Mouse (Mus musculus) hindlimb bud, embryonic 11.5 days (tissue): ENCODE results near the gene Rbck1.
A peak's percentile ranks its signal among the peaks of the same experiment; 100 is the strongest.

Experiments used
- DNase-seq: peaks from one replicate; pipeline ENCODE4 v3.0.0-alpha.2; 2012; ENCODE audit warnings: low read depth, low spot score; ENCODE audit errors: extremely low spot score

Gene Rbck1

DNA sequence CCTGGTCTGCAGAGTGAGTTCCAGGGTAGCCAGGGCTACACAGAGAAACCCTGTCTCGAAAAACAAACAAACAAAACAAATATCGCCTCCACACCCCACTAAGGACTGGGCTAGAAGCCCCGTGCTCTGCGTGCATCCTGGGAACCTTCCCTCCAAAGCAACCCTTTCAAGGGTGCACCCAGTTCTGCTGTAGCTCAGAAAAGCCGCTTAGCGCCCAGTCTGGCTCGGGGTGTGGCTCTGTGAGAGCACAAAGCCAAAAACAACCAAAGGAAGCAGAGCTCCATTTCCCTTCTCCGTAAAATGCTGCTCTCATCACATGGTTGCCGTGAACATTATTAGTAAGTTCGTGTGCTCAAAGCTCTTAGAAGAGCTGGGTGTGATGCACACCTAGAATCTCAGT is 11.9 kb upstream of the Rbck1 start:
- DNase-seq: no peak

DNA sequence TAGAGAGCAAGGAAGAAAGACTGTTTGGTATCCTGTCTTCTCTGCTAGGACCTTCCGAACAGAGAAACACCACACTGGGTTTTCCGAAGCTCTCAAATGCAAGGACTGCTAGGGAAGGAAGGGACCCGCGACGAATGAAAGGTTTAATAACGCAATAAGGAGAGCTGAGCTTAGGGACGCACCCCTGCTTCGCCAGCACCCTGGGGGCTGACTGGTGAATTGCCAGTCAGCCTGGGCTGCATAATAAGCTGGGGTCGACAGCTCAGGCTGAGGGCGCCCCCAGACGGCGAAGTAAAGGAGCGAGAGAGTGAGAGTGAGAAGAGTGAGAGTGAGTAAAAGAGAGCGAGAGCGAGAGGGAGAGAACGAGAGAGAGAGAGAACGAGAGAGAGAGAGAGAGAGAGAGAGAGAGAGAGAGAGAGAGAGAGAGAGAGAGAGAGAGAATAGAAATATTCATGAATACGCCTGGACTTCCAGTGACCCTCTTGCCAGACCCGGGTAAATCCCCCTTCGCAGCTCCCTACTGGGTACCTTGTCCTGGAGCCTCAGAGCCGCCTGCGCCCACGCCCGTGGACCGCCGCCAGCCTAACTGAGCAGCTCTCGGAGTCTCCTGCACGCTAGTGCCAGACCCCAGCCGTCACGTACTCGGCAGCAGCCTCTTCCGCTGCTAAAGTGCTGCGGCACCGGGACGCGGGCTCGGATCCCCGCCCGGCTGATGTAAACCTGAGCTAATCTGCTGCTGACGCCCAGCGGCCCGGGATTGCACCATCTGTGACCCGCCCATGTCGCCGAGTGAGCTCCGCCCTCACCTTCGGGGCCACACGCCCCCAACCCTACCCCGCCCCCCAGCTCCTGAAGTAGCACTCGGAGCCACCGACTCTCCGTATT is 11.1 kb upstream of the Rbck1 start, which contains the start of gene Trib3:
Gene Trib3 (minus strand): TSS at position 704 of the 885 bp plus-strand sequence.
- DNase-seq: peak; percentile 35

DNA sequence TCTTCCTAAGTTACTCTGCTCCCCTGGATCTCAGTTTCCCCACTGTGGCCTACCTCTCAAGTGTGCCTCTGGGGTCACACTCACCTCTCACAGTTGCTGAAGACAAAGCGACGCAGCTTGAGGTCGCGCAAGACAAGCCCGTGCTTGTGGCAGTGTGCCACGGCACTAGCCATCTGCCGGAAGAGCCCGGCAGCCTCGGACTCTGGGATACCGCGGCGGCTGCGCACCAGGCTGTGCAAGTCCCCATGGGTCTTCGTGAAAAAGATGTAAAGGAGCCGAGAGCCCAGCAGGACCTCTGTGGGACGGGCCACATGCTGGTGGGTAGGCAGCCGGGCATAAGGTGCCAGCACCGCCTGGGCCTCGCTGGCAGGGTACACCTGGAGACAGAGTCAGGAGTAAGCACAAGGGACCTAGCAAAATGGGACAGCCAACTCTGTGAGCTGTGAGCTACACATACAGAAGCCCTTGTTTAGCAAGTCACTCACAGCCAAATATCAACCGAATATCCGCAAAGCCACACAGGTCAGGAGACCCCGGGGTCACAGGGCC is 7.3 kb upstream of the Rbck1 start:
- DNase-seq: no peak

GRCm38 (mm10) chr2:152338319-152338718 is 5.9 kb upstream of the Rbck1 start:
- no peak for DNase-seq

DNA sequence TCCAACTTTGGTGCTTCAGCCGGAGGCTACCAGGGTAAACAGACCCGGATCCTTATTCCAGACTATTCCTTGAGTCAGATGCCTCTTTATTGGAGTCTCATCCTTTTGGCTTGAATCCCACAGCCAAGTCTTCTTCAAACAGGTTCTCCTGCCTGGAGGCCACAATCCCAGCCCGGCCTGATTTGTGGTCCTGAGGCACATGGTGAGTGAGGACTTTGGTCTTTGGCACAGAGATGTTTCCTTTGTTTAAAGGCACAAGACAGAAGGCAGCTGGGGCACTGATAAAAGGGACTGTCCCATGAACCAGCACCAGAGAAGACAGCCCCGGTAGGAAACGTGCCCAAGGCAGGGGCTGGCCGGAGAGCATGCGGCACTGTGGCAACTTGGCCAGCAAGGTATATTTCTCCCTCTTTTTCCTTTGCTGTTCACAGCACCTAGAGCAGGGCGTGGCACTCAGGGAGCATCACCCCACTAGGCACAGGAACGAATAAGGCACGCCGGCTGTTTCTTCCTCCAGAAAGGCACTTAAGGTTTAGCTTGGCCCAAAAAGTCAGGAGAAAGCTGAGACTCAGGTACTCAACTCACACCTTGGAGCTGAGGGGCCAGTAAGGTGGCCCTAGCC is 5.2 kb upstream of the Rbck1 start:
- DNase-seq: no peak

- no peak for DNase-seq
Observed at GRCm38 (mm10) chr2:152336856-152337255, 4.4 kb upstream of the Rbck1 start.

GRCm38 (mm10) chr2:152335289-152335820 is 2.9 kb upstream of the Rbck1 start:
- DNase-seq: no peak

GRCm38 (mm10) chr2:152333345-152334006 is 1.0 kb upstream of the Rbck1 start:
- no peak for DNase-seq

- DNase-seq: no peak
Observed at GRCm38 (mm10) chr2:152330858-152331423, 1.5 kb downstream of the Rbck1 start.

DNA sequence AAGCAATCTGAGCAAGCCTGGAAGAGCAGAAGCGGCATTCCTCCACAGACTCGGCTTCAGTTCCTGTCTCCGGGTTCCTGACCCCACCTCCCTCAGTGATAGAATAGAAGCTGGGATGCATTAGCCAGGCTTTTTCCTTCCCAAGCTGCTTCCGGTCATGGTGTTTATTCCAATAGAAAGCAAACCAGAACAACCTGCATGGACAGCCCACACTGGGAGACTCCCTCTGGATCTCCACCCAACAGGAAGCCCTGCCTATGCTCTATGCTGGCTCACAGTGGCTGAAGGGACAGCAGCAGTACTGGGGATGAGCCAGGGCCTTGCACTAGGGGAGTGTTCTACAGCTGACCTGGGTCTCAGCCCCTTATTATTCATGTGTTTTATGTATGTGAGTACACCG is 4.5 kb downstream of the Rbck1 start:
- no peak for DNase-seq

- DNase-seq: no peak
Observed at GRCm38 (mm10) chr2:152326654-152327053, 5.8 kb downstream of the Rbck1 start.

- DNase-seq: no peak
Observed at GRCm38 (mm10) chr2:152326157-152326556, 6.3 kb downstream of the Rbck1 start.

- DNase-seq: no peak
Observed at GRCm38 (mm10) chr2:152324842-152325241, 7.6 kb downstream of the Rbck1 start.

GRCm38 (mm10) chr2:152323971-152324370 is 8.5 kb downstream of the Rbck1 start:
- no peak for DNase-seq

GRCm38 (mm10) chr2:152322198-152322597 is 10.3 kb downstream of the Rbck1 start:
- no peak for DNase-seq

GRCm38 (mm10) chr2:152321558-152321957 is 10.9 kb downstream of the Rbck1 start:
- no peak for DNase-seq

DNA sequence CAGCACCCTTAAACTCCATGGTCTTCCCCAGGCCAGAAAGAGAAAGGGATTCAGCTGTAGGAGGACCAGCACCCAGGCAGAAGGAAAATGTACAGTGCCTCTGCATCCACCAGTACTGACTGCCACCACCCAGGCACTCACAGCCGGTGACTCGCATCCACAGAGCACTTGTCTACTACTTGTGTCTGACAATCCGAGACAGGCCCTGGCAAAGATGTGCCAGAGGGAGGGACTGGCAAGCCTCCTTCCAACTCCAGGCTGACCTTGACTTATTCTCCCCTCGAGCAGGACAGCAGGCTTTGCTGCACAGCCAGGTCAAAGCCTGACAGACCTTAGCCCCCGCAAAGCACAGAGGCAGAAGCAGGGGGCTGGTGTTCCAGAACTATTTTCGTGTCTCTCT is 15.4 kb downstream of the Rbck1 start:
- no peak for DNase-seq

DNA sequence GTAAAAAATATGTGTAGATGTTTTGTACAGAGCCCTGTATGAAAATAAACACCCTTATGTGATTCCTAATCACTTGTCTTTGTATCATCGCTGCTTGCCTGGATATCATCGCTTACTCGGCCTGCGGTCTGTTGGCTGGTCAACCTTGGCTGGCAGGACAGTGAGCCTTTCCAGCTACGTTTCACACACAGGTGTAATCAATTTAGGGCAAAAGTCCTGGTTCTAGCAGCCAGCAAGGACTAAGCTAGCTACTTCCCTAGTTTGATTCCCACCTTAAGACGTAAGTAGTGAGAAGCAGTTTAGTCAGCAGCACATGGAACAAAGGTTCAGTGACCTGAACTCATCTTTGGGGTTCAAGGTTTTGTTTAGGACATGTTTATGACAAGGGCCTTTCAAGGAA is 18.5 kb downstream of the Rbck1 start:
- no peak for DNase-seq

- no peak for DNase-seq
Observed at GRCm38 (mm10) chr2:152312996-152313395, 19.5 kb downstream of the Rbck1 start.

DNA sequence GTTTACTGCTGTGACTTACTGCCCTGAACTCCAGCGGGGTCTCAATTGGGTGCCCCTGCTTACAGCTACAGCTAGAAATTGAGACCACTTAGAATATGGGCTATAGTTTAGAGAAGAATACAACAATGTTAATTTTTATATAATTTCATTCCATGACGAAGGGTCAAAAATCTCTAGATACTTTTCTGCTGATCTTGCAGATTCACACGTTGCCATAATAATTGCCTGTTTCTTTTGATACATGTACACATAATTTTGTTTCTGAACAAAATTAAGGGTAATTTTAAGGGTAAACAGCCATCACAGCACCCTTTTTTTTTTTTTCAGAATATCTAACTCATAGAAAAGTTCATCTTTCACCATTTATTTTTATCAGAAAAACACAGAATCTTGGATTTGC is 25.3 kb downstream of the Rbck1 start:
- no peak for DNase-seq

GRCm38 (mm10) chr2:152305480-152305879 is 27.0 kb downstream of the Rbck1 start:
- DNase-seq: no peak
